In genomic region chr10:89484907-89485306, GRCm38 (mm10) we compare ENCODE assay signal across 26 mouse cellular contexts. TPM values are rescaled to one million over a fixed set of nuclear protein-coding genes. Genes with fewer than 3 reads are reported as not detected.
DNase-seq lines count a peak whose midpoint lies in the region; ATAC-seq and TF ChIP-seq lines count a peak whose summit lies in the region.
"Had no signal": no experiment of that assay in that cellular context is flagged by ENCODE, and none has a peak within 500 bp of the region (broad histone marks: within the 10 kb centered on the region; RNA-seq: fewer than 3 reads in every experiment).

No protein-coding gene starts in this region.

- no peak overlapping the region for H3K4me3 ChIP-seq in small intestine, adult 2 months (ENCODE audit: low read depth, low read length)
- no peak overlapping the region for H3K4me3 ChIP-seq in kidney, embryonic 15.5 days (replicated peaks)
- H3K4me3 ChIP-seq: forebrain, embryonic 10.5 days; forebrain, embryonic 13.5 days; hindbrain, embryonic 10.5 days; hindbrain, embryonic 13.5 days had no signal

- no peak overlapping the region for H3K9ac ChIP-seq in kidney, embryonic 15.5 days
- H3K9ac ChIP-seq: forebrain, embryonic 13.5 days; hindbrain, embryonic 13.5 days had no signal

- peak; percentile 69 for DNase-seq in 416B (ENCODE audit: low read depth)
- peak; percentile 9 for DNase-seq in induced T-regulatory cell, adult 2 months (ENCODE audit: low read depth)
- DNase-seq in layer of hippocampus, adult 18-20 months (ENCODE audit: low spot score in 2 of 2) = no peak
- DNase-seq in layer of hippocampus, postnatal 36 days = no peak
- DNase-seq: adrenal gland, adult 8-10 months; adrenal gland, postnatal 36 days; cerebellum, adult 2 months; cerebellum, adult 9-11 months; cerebellum, postnatal 25 days; gastrocnemius, postnatal 10 days; gastrocnemius, postnatal 36 days had no signal

- no peaks in the 10 kb centered on the region for H3K9me3 ChIP-seq in kidney, embryonic 15.5 days (replicated peaks)
- H3K9me3 ChIP-seq: forebrain, embryonic 10.5 days; forebrain, embryonic 13.5 days; hindbrain, embryonic 10.5 days; hindbrain, embryonic 13.5 days had no signal

- H3K4me1 ChIP-seq in small intestine, adult 2 months (ENCODE audit: control insufficient read depth, insufficient read depth, insufficient read length, low read length) = peaks cover 18% of the 10 kb centered on the region
- H3K4me1 ChIP-seq in kidney, embryonic 15.5 days = no peaks in the 10 kb centered on the region

- H3K27ac ChIP-seq in small intestine, adult 2 months (ENCODE audit: insufficient read depth, low read depth, low read length) = peak overlapping the region; percentile 67
- no peak overlapping the region for H3K27ac ChIP-seq in kidney, embryonic 15.5 days
- H3K27ac ChIP-seq: forebrain, embryonic 10.5 days; forebrain, embryonic 13.5 days; hindbrain, embryonic 10.5 days; hindbrain, embryonic 13.5 days had no signal

- H3K27me3 ChIP-seq in small intestine, adult 2 months (ENCODE audit: control insufficient read depth, insufficient read depth, low read length) = no peaks in the 10 kb centered on the region
- H3K27me3 ChIP-seq in kidney, embryonic 15.5 days = no peaks in the 10 kb centered on the region

- peak; percentile 81 for ATAC-seq in common myeloid progenitor, adult 5-6 weeks (replicated peaks; ENCODE audit: low read depth, poor library complexity, severe bottlenecking)
- no peak for ATAC-seq in kidney, embryonic 15.5 days (replicated peaks; ENCODE audit: low FRiP score)
- ATAC-seq: activated CD4-positive, CD25-positive, alpha-beta regulatory T cell, adult 4 months; CD4-positive, CD25-positive, alpha-beta regulatory T cell, adult 4 months; forebrain, embryonic 13.5 days; forebrain, embryonic 16.5 days; hindbrain, embryonic 16.5 days; inflammation-experienced regulatory T-cells, adult 6 months had no signal

- H3K36me3 ChIP-seq in small intestine, adult 2 months (ENCODE audit: control insufficient read depth, insufficient read depth, low read length) = peaks cover 13% of the 10 kb centered on the region
- no peaks in the 10 kb centered on the region for H3K36me3 ChIP-seq in kidney, embryonic 15.5 days
- H3K36me3 ChIP-seq: forebrain, embryonic 10.5 days; hindbrain, embryonic 10.5 days; hindbrain, embryonic 13.5 days had no signal

- no peak for TF ChIP-seq CTCF in small intestine, adult 2 months (IDR thresholded peaks at IDR 0.05; ENCODE audit: extremely low read depth, insufficient read length, insufficient replicate concordance, low read depth, low read length)

- no peak for TF ChIP-seq POLR2A in small intestine, adult 2 months (IDR thresholded peaks at IDR 0.05; ENCODE audit: low read depth, low read length)

- no peak overlapping the region for H3K4me2 ChIP-seq in kidney, embryonic 15.5 days
- H3K4me2 ChIP-seq: forebrain, embryonic 13.5 days; heart, embryonic 11.5 days; hindbrain, embryonic 13.5 days had no signal

RNA-seq across cellular contexts. Expression of gene Gas2l3, which starts 41.1 kb away (rescaled TPM):
- total RNA-seq in common myeloid progenitor, adult 5-6 weeks (2017) = 16.4 and 25.9 TPM in 2 replicates
- polyA plus RNA-seq in small intestine, adult 2 months (2012; rRNA removed) = 0.19 and 1.9 TPM in 2 replicates
- total RNA-seq in layer of hippocampus, adult 18-20 months (2021) = 1 to 10 TPM; 2.3 to 2.5 TPM
- 18.9 and 19.6 TPM in 2 replicates for polyA plus RNA-seq in kidney, embryonic 15.5 days (2015; fragmentation: Nextera tagmentation; extraction: Ambion mirVana)
- total RNA-seq in layer of hippocampus, postnatal 36 days (2021) = 1 to 10 TPM; 2.3 to 2.8 TPM

RNA-seq across cellular contexts. Expression of gene Nr1h4, which starts 48.5 kb away (rescaled TPM):
- total RNA-seq in common myeloid progenitor, adult 5-6 weeks (2017) = not detected in 2 replicates
- 8.2 and 10.2 TPM in 2 replicates for polyA plus RNA-seq in small intestine, adult 2 months (2012; rRNA removed)
- under 1 TPM in 1 of 2 experiments, not detected in 1; 0.20 TPM for total RNA-seq in layer of hippocampus, adult 18-20 months (2021)
- polyA plus RNA-seq in kidney, embryonic 15.5 days (2015; fragmentation: Nextera tagmentation; extraction: Ambion mirVana) = 2.3 and 2.4 TPM in 2 replicates
- under 1 TPM in 1 of 2 experiments, not detected in 1; 0.22 TPM for total RNA-seq in layer of hippocampus, postnatal 36 days (2021)
- total RNA-seq: gastrocnemius, postnatal 10 days; gastrocnemius, postnatal 36 days had no signal
- polyA plus RNA-seq: activated CD4-positive, CD25-positive, alpha-beta regulatory T cell, adult 4 months; CD4-positive, CD25-positive, alpha-beta regulatory T cell, adult 4 months; embryonic facial prominence, embryonic 11.5 days; embryonic facial prominence, embryonic 14.5 days; forebrain, embryonic 10.5 days; hindbrain, embryonic 10.5 days; hindbrain, embryonic 13.5 days; inflammation-experienced regulatory T-cells, adult 6 months had no signal

Comparison
In these comparisons a context has a peak if more than half of its experiments do, and no peak if none do; other contexts are left out.
1. DNase-seq: peak in 416B (single experiment) and induced T-regulatory cell, adult 2 months (single experiment); none in layer of hippocampus, adult 18-20 months (0 of 2) and layer of hippocampus, postnatal 36 days (0 of 2).